Mouse (Mus musculus) gastrocnemius, postnatal 4 days (tissue): Measurements from ENCODE around the gene Jag1. TPM values are rescaled to one million over a fixed set of nuclear protein-coding genes. Genes with fewer than 3 reads are reported as not detected.
A peak's percentile ranks its signal among the peaks of the same experiment; 100 is the strongest.

ENCODE experiments used
- DNase-seq, 2 experiments: peaks; one replicate each; pipeline ENCODE4 v3.0.0; 2021 to 2022; ENCODE audit warnings: low spot score in 2 of 2, mixed read lengths in 2 of 2
- long read RNA-seq, 2 experiments: library from polyadenylated mRNA; stranded (forward); transcript quantifications; one replicate each; pipeline ENCODE4 v2.0.0; 2021
- total RNA-seq, 2 experiments: library from RNA; stranded (reverse); gene quantifications; 2 replicates each; pipeline ENCODE4 v1.2.3; 2021

Gene Jag1
- total RNA-seq: 10 to 100 TPM; 22.1 to 25.5 TPM
- long read RNA-seq, experiment 1, full-length matches to known transcripts: 6 of 12 reads
- long read RNA-seq, experiment 1, partial matches to known transcripts: 1 of 12 reads
- long read RNA-seq, experiment 1, other reads (novel, unspliced or antisense): 5 of 12 reads
- long read RNA-seq, experiment 2, full-length matches to known transcripts: 10 of 12 reads
- long read RNA-seq, experiment 2, partial matches to known transcripts: 2 of 12 reads
- long read RNA-seq, experiment 2, other reads (novel, unspliced or antisense): 0 of 12 reads

DNA sequence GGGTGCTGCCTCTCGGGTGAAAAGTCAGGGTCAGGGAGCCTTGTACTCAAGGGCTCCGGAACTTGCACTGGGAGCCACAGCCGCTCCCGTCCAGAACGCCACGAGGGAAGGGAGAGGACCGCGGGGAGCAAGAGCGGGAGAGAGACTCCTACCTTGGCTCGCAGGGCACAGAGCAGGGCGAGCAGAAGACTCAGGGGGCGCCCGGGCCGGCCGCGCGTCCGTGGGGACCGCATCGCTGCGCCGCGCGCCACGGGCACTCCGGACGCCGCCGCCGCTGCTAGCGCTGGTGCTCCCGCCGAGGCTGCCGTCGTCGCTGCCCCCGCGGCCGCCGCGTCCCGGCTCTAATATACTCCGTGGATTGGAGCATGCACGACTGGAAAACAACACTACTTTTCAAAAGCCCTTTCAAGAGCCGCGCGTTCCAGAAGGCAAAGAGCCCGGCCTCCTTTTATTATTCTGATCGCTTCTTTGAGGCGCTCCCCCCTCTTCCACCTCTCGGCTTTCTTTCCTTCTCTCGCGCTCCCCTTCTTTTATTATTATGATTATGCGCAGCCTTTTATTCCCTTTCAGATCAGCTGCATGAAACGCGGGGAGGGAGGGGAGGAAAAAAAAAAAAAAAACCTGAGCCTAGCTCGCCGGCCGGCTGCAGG, at the start of gene Jag1:
TSS of gene Jag1 (minus strand) at position 620 of the 650 bp plus-strand sequence.
- DNase-seq: peak; percentile 37 to 53

DNA sequence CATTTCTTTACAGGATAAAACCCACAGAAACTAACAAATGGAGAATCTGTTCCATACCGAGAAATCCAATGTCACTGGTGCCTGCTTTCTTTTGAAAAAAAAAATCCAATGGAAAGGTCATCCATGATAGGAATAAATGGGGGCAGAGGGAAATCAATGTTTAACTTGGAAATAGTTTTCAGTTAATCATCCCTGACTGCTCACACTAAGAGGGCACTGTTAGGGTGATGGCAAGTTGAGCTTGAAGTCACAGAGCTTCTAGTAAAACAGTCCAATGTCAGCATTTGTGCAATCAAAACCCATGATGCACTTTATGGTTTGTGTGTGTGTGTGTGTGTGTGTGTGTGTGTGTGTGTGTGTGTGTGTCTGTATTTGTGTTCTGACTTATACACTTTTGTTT, 39.6 kb upstream of the Jag1 start:
- DNase-seq: no peak

DNA sequence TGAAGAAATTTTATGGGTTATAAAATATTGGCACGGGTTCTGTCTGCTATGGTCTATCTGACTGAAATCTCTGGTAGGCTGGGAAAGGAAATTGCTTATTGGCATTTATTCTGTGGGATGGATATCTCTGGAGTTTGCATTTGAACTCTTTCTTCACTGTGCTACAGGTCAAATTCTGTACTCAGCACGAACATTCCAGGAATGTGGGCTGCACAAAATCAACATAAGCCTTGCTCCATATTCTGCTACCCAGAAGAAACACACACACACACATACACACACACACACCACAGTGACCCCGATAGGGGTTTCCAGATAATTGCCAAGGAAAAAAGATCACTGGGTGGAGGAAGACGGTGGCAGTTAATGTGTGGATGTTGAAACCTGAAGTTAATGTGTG, 37.4 kb upstream of the Jag1 start:
- DNase-seq: no peak

DNA sequence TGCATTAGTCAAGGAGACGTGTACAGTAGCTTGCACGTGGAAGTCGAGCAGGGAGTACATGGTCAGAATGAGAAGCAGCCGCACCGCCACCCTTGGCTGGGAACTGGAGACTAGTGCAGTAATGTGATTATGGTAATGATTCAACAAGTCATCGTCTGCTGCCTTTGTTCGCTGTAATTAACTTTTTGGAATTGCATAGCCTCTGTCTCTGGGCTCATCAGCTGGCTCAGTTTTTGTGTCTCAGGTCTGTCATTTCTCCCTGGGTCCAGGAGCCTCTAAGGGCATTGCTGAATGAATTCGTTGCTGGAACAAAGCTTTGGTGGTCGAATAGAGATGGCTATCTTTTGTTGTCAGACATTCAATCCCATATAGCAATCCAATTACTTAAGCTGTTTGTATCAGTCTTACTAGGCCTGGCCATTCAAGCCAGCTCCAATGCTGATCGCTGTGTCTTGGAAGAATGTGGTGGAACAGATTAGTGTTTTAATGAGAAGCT, 36.8 kb upstream of the Jag1 start:
- no peak for DNase-seq

DNA sequence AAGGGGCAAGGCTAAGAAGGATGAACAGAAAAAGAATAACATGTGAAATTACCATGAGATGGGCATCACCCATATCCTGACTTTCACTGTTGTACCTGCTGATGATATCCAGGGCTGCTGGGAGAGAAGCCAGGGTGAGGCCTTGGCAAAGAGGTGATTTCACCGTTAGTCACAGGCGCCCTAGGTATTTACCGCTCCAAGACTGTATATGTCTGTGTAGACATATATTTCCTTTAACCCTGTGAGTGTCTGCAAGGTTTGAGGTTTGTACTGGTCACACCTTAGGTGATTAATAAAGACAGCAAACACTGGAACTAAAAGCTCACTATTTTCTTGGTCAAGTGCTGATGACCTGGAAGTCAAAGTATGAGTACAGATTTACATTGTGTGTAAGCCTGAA, 34.5 kb upstream of the Jag1 start:
- no peak for DNase-seq

DNA sequence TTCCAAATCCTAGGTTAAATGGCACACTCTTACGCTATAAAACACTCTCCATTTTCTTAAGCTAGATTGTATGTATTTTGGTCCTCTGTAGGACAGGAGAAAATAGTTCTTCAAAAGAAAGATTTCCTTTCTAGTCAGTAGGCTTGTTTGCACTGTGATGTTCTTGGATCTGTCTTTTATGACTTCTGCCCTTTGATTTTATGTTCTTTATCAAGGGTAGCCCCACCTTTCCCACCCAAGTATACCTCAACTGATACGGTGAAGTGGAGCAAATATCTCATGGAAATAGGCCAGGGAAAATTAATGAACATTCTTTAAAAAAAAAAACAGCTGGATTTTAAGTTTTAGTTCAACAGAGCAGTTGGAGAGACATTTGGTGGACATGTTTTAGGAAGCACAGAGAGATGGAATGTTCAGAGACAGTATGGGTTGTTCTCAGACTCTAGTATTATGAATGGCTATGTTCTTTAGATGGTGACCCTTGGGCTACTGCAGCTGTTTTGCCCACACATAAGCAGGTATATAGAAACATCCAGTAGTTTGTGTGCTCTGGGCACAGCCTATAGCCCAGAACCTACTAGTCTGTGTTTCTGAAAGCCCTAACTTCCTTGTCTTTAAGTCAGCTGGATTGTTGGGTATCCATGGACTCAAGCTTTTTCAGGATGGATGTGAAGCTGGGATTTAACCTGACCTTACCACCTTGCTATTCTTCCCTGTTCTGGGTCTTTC, 30.7 kb upstream of the Jag1 start:
- no peak for DNase-seq

DNA sequence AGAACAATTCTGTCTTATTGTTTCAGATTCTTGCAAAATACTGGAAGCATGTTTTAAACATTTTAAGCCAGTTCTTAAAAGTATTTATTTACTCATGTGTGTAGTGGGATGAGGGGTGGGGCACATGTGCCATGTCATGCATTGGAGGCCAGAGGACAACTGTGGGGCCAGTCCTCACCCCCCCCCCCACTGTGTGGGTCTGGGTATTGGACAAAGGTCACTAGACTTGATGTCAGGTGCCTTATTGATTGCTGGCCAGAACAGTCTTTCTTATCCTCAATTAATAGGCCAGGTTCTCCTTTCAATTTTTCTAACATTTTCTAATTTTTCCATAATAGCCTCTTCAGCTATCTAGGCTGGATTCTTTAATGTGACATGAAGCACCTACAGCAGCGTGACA, 21.6 kb upstream of the Jag1 start:
- DNase-seq: no peak

DNA sequence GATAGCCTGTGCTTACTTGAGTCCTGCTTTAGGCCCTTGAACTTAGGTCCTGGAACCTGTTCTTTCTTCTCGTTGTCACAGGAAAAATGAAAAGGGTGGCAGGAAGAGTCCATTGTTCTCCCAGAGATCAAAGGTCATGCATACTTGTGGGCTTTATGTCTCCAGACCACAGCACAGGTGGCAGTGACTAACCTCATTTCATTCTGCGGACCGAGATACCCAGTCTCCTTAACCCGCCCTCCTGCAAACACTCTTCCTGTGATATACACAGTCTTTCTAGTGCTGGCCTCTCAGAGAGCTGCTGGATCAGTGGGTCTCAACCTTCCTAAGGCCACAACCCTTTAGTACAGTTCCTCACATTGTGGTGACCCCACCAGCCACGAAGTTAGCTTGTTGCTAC, 17.6 kb upstream of the Jag1 start:
- no peak for DNase-seq

DNA sequence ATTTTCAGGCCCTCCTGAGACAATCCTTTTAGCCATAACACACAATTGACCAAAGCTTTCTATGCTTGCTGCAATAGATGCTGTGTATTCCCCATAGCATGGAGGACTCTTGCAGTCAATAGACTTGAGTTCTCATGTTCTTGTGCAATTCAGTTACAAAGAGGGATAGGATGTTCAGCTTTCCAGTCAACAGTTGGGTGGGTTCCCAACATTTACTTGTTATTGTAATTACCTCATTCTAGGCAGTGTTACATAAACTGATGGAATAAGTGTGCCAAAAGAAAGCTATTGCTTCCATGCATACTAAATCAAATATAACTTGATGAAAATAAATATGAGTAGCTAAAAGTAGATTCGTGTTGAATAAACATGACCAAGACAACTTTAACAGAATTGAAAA, 8.4 kb upstream of the Jag1 start:
- DNase-seq: no peak

DNA sequence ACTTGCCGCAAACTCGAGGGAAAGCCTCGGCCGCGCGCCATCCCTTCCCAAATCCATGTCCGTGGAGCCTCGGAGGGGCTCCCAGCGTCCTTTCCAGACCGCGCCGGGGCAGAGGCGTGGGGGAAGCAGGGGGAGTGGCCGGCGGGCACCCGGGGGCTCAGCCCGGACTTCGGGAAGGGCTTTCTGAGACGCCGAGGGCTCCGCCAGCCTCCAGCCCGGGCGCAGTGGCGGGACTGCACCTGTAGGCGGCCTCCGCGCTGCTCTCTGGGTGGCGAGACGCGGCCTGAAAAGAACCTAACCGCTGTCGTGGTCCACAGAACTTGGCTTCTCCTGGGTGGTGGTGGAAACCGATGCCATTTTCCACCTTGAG, 862 bp upstream of the Jag1 start:
- DNase-seq: peak; percentile 81 to 89

DNA sequence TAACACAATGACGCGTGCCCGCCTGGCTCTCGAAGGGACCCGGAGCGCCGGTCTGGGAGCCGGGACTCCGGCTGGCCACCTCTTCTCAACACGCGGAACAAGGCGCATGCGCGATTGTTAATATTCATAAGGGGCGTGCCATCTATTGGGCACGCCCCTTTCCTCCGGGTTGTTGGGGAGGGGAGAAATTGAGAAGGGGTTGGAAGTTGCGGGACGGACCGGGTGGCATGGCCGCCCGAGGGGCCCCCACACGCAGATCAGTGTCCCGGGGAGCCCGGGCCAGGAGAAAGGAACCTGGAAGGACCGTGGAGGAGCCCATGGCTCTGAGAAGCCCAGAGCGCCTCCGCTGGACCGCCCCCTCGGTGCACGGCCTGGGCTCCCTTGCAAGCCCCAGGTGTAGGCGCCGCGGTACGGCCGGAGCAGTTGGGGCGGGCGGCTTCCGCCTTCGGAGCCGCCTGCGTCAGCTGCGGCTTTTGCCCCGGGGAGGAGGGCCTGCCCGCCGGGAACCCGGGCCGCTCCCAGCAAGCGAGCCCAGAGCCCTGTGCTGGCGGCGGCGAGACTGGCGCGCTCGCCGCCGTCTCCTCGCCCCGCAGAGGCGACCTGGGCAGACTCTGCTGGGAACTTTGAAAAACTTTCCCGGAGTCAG, 354 bp upstream of the Jag1 start:
- DNase-seq: peak; percentile 85 to 94

DNA sequence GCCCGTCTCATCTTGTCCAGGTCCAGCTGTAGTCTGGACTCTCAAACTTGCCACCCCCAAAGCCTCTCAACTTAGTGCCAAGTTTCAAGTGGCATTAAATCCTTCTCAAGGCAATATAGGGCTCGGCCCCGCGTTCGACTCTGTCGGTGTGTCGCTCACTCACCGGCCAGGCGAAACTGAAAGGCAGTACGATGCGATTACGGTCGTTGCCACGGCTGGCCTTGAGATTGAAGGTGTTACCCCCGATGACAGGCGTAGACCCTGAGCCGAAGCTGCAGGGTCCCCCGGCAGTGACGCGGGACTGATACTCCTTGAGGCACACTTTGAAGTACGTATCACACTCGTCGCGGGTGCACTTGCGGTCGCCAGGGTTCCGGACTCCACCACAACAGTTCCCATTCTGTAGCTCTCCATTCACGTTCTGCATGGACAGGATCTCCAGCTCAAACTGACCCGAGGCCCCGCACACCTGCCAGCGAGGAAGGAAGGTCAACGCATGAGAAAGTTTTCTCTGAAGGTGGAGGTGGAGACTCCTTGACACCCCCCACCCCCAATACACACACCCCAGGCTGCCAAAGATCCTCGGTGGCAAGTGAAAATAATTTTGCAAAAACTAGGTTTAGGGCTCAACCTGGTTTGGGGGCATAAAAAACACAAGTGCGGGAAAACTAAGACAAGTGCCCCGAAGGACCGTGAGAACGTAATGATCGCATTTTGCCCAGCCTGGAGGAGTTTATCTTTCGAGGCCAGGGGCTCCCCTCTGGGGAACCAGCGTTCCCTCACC, 1.0 kb downstream of the Jag1 start:
- DNase-seq: peak in 1 of 2 experiments; percentile 45

DNA sequence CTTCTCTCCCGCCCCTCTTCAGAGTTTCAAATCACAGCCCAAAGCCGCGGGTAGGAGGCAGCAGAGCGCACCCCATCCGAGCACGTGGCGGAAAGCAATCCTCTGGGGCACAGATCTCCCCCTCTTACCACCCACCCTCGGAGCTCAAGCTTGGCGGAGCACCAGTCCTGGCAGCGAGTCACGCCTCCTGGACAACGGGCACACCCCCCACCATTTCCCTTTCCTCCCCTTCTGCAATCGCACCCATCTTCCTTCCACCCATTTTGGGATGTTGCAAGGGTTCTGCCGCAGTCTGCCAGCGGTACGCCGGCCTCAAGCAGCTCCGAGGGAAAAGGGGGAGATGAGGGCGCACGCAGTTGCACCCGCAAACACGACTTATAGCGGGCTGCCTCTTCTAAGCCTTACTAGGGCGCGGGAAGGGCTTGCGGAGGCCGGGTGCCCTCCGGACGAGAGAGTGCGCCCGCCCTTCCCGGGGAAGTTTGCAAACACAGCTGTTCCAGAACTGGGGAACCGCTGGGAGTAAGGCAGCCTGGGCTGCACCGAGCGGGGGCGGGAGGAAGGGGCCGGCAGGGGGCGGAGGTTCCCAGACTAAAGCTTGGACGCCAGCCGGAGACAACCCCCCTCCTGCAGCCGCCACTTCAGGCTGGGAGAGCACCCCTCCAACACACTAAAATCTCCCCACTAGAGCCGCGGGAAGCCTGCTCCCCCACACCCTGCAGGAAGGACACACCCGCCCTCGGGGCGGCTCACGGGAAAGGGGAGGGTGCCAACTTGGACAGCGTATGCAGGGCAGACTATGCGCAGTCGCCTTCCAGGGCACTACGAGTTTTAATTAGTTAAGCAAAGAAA, 2.0 kb downstream of the Jag1 start:
- peak; percentile 74 to 86 for DNase-seq

DNA sequence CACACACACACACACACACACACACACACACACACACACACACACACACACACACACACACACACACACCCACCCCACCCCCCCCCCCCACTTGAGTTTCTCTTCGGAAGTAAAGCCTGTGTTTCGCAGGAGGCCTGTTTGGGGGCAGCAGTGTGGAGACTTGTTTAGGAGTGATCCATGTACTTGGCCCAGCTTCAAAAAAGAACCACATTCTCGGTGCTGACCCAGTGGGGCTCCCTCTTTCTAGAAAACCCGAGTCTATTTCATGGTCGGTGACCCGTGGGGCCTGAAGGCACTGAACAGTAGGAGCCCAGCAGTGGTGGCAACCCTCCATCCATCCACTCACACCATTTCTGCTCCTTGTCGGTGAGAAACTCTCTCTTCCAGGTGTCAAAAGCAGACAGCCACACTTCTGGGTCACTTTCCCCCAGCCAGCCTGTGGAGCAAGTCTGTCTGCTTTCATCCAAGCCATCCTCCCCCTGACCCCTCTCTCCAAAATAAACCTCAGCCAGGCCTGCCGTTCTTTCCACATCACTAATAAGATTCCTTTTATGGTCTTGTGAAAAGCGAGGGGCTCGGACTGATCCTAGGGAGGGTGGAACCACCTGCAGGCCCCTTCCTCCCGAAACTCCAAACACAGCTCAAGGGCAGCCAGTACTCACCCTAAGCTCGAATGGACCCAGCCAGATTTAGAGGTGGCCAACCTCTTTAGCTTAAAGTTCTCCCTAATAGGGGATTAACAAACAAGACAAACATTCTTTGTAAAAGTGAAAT, 3.0 kb downstream of the Jag1 start:
- DNase-seq: no peak

DNA sequence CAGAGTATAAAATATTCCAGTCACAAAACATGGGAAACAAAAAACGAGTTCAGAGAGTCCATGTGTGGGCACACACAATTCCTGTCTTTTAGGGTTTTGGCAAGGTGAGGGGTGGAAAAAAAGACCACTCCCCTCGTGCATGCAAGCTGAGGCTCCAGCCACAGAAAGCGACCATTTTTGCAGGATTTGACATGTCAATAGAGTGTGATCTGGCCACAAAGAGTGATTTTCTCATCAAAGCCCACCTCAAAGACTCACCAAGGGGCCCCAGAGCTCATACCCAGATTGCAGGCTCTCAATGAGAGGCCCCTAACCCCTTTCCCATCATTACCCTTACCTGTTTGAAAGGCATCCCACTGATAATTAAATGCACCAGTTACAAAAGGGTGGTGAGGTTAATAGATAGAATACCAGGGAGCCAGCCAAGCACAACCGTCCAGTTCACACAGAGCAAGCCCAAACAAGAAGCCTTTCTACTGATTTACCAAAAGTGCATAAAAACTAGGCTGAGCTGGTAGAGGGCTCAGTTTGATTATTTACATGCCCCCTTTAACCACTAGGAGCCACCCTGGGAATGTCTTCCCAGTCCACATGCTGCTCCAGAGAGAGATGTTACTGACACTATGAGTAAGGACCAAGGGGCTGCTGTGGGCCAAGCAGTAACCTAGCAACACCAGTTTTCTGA, 6.1 kb downstream of the Jag1 start:
- DNase-seq: no peak

DNA sequence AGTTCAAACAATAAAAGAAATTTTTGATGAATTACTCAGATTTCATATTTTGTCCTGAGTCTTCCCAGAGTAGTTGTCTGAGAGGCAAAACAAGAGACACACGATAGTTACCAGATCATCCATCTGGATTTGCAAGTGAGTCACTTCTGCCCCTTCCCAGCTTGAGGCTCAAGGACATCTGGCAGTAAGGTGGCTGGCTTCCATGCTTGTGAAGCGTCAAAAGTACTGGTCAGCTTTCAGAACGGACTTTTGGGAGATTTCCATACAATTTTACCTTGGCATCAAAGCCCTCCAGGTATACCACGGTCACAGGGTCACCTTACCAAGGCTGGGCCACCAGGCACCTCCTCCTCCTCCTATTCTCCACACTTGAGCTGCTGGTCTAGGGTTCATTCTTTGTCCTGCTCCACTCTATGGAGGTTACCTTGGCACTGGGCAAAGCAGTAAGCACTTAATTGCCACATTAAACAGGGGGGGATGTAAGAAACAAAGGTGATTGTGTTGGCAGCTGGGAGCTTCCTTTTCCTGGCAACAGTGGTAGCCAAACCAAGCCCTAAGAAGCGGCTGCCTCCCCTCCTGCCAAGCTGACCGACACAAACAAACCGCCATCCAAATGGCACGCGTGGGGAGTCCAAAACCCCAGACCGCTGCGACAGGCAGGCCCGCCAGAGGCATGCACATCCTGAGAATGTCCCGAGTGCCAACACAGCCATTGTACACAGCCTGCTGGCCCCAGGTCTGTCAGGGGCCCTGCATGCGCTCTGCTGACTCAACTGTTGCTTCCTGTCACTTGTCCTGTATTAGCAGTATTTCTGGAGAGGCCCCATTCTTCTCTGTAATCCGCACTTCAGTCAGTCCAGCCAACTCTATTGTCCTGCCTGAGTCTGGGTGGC, 6.9 kb downstream of the Jag1 start:
- DNase-seq: peak in 1 of 2 experiments; percentile 24

DNA sequence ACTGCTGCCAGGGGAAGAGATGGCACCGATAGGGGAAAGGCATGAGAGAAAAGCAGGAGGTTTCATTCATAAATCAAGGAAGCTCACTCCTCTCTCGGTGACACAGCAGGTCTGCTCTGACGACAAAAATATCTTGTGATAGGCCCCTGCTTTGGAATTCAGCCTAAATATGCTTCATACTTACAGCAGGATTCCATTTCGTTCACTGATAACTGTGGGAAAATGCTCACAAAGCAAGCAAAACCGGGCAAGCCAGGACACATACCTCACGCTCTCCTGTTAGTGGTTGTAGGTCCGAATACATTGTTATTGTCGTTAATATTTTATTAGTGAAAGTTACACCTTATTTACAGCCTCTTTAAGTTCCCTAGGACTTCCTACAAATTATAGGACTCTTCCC, 8.5 kb downstream of the Jag1 start:
- DNase-seq: no peak

DNA sequence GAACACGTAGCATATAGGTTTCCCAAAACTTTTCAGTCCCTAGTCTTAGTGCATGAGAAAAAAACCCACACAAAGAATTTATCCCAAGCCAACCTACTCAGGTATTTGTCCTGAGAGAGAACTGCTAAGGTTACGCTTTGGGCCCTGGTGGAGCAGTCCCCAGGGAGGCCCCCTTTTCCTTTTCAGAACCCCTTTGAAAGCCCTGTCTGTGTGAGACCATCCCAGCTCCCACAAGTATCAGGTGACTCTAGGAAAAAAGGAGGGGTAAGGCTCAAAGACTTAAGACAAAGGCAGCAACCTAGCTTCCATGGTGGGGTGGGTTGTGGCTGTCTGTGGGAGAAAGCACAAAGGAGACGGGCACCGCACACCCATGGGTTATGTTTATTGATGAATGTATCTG, 9.2 kb downstream of the Jag1 start:
- no peak for DNase-seq
